Mouse (Mus musculus): ENCODE data around the gene Gm10577. TPM values are rescaled to one million over a fixed set of nuclear protein-coding genes. Genes with fewer than 3 reads are reported as not detected.
A peak's percentile ranks its signal among the peaks of the same experiment; 100 is the strongest.

Gm10577 gene
- not detected in 2 replicates for polyA plus RNA-seq (2015; fragmentation: Nextera tagmentation; extraction: Ambion mirVana)

- WGBS = 81% methylated on average over 4 of the region's 4 CpGs
Observed at GRCm38 (mm10) chr4:101020596-101020995, at the start of gene Gm10577. Gene Gm10577 (minus strand): TSS chr4:101020696.

GRCm38 (mm10) chr4:101069154-101069971 is 48.9 kb upstream of the Gm10577 start:
- H3K36me3 ChIP-seq = no peaks in the 10 kb centered on the region
- H3K4me1 ChIP-seq = peaks cover 9% of the 10 kb centered on the region
- H3K4me3 ChIP-seq (replicated peaks) = peak overlapping the region; percentile 78
- peak overlapping the region; percentile 33; the same call in 1 of the 2 replicates for H3K27ac ChIP-seq (replicated peaks)
- peak overlapping the region; percentile 68 for H3K9ac ChIP-seq (replicated peaks)
- 0 out of 2 replicates have a peak, but pooled peaks cover 3% of the 10 kb centered on the region for H3K27me3 ChIP-seq (replicated peaks)
- ATAC-seq (ENCODE audit: low FRiP score) = peak; percentile 81
- peak overlapping the region; percentile 97 for H3K4me2 ChIP-seq
- H3K9me3 ChIP-seq (replicated peaks) = no peaks in the 10 kb centered on the region
- 1% methylated on average over 55 of the region's 55 CpGs for WGBS

More at GRCm38 (mm10) chr4:101020596-101020995, at the start of gene Gm10577:
- Histone ChIP-seq H3K4me2 (no peak within 1 kb of the TSS), H3K4me1 (no peaks in the 10 kb centered on the region), H3K27me3 (replicated peaks) (no peaks in the 10 kb centered on the region), H3K9ac (replicated peaks) (no peak within 1 kb of the TSS), H3K36me3 (no peaks in the 10 kb centered on the region), H3K4me3 (replicated peaks) (no peak within 1 kb of the TSS), H3K27ac (replicated peaks) (no peak within 1 kb of the TSS), H3K9me3 (replicated peaks) (no peaks in the 10 kb centered on the region)
- ATAC-seq (ENCODE audit: low FRiP score) = no peak

GRCm38 (mm10) chr4:101068786-101069153 is 48.3 kb upstream of the Gm10577 start, which contains the start of gene Raver2:
Gene Raver2 (plus strand): TSS chr4:101068983.
- H3K4me3 ChIP-seq (replicated peaks) = peak within 1 kb of the TSS; percentile 78
- H3K9me3 ChIP-seq (replicated peaks) = no peaks in the 10 kb centered on the region
- peak within 1 kb of the TSS; percentile 97 for H3K4me2 ChIP-seq
- WGBS = 2% methylated on average over 43 of the region's 54 CpGs
- ATAC-seq (ENCODE audit: low FRiP score) = peak; percentile 86
- H3K27ac ChIP-seq (replicated peaks) = peak within 1 kb of the TSS; percentile 33; the same call in 1 of the 2 replicates
- H3K27me3 ChIP-seq (replicated peaks) = 0 out of 2 replicates have a peak, but pooled peaks cover 3% of the 10 kb centered on the region
- H3K36me3 ChIP-seq = no peaks in the 10 kb centered on the region
- H3K4me1 ChIP-seq = peaks cover 9% of the 10 kb centered on the region
- H3K9ac ChIP-seq (replicated peaks) = peak within 1 kb of the TSS; percentile 68

DNA sequence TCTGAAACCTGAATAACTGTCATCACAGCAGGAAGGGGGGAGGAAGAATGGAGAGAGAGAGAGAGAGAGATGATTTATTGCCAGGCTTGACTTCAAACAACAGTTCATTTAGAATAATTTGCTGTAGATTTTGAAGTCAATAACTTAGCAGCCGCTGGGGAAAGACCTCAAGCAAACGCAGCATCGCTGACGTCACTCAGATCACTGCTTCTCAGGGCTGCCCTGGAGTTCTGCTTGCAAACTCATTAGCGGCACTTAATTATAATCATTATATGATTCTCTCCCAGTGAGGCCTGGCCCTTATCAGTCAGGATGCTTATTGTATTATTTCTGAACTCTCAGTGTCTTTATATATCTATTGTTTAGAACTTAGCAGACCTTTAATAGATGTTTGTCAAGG is 45.9 kb upstream of the Gm10577 start:
- Histone ChIP-seq H3K4me2 (no peak overlapping the region), H3K4me1 (peaks cover 9% of the 10 kb centered on the region), H3K4me3 (replicated peaks) (no peak overlapping the region), H3K36me3 (no peaks in the 10 kb centered on the region), H3K9ac (replicated peaks) (no peak overlapping the region), H3K9me3 (replicated peaks) (no peaks in the 10 kb centered on the region), H3K27ac (replicated peaks) (no peak overlapping the region), H3K27me3 (replicated peaks) (0 out of 2 replicates have a peak, but pooled peaks cover 3% of the 10 kb centered on the region)
- no peak for ATAC-seq (ENCODE audit: low FRiP score)
- WGBS = 46% methylated on average over 5 of the region's 5 CpGs

- Histone ChIP-seq H3K4me2 (no peak overlapping the region), H3K36me3 (no peaks in the 10 kb centered on the region), H3K4me3 (replicated peaks) (no peak overlapping the region), H3K4me1 (no peaks in the 10 kb centered on the region), H3K9me3 (replicated peaks) (no peaks in the 10 kb centered on the region), H3K27me3 (replicated peaks) (no peaks in the 10 kb centered on the region), H3K9ac (replicated peaks) (no peak overlapping the region), H3K27ac (replicated peaks) (no peak overlapping the region)
- WGBS = 60% methylated on average over 2 of the region's 2 CpGs
- no peak for ATAC-seq (ENCODE audit: low FRiP score)
Observed at GRCm38 (mm10) chr4:101062146-101062545, 41.6 kb upstream of the Gm10577 start.

- Histone ChIP-seq H3K36me3 (no peaks in the 10 kb centered on the region), H3K9me3 (replicated peaks) (no peaks in the 10 kb centered on the region), H3K27ac (replicated peaks) (no peak overlapping the region), H3K4me1 (no peaks in the 10 kb centered on the region), H3K27me3 (replicated peaks) (no peaks in the 10 kb centered on the region), H3K9ac (replicated peaks) (no peak overlapping the region), H3K4me3 (replicated peaks) (no peak overlapping the region), H3K4me2 (no peak overlapping the region)
- ATAC-seq (ENCODE audit: low FRiP score) = no peak
- 72% methylated on average over 4 of the region's 4 CpGs for WGBS
Observed at GRCm38 (mm10) chr4:101046576-101046975, 26.1 kb upstream of the Gm10577 start.

- Histone ChIP-seq H3K9ac (replicated peaks) (no peak overlapping the region), H3K36me3 (no peaks in the 10 kb centered on the region), H3K9me3 (replicated peaks) (no peaks in the 10 kb centered on the region), H3K4me1 (no peaks in the 10 kb centered on the region), H3K27ac (replicated peaks) (no peak overlapping the region), H3K4me2 (no peak overlapping the region), H3K4me3 (replicated peaks) (no peak overlapping the region), H3K27me3 (replicated peaks) (no peaks in the 10 kb centered on the region)
- ATAC-seq (ENCODE audit: low FRiP score) = no peak
Observed at GRCm38 (mm10) chr4:101044149-101044548, 23.7 kb upstream of the Gm10577 start.

DNA sequence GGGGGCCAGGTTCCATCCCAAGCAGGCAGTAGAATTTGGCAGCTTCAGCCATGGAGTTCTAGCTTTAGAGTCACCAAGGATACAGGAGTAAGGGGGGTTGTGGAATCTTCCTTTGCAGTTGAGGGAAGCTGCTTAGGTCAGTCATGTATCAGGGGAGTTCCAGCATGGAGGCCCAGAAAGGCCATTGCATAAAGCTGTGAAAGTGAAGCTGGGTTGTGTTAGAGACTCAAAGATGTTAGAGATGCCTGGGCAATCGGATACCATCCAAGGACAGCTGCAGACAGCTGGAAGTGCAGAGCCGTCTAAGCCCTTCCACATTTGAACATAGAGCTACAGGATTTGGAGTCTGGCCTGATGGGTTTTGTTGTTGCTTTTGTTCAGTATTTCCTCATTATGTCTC is 23.2 kb upstream of the Gm10577 start:
- Histone ChIP-seq H3K9ac (replicated peaks) (no peak overlapping the region), H3K4me1 (no peaks in the 10 kb centered on the region), H3K27me3 (replicated peaks) (no peaks in the 10 kb centered on the region), H3K4me3 (replicated peaks) (no peak overlapping the region), H3K27ac (replicated peaks) (no peak overlapping the region), H3K9me3 (replicated peaks) (no peaks in the 10 kb centered on the region), H3K36me3 (no peaks in the 10 kb centered on the region), H3K4me2 (no peak overlapping the region)
- WGBS = 86% methylated on average over 2 of the region's 2 CpGs
- ATAC-seq (ENCODE audit: low FRiP score) = no peak

DNA sequence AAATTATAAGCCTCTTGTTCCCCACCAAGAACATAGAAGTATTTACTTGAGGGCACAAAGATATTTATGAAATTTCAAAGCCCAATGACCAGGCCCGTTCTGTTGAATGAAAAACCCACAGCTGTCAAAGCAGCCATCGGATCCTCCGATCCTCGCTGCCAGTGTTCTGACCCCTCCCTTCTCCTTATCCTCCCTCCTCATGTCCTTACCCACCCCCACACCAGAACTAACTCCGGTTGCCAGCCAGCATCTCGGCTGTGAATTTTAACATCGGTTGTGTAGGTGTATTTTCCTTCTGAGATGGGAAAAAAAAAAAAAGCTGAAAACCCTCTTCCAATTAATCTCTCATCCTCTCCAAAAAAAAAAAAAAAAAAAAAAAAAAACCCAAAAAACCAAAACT is 16.7 kb upstream of the Gm10577 start:
- Histone ChIP-seq H3K4me2 (no peak overlapping the region), H3K9me3 (replicated peaks) (no peaks in the 10 kb centered on the region), H3K27ac (replicated peaks) (no peak overlapping the region), H3K4me1 (no peaks in the 10 kb centered on the region), H3K4me3 (replicated peaks) (no peak overlapping the region), H3K9ac (replicated peaks) (no peak overlapping the region), H3K27me3 (replicated peaks) (no peaks in the 10 kb centered on the region), H3K36me3 (no peaks in the 10 kb centered on the region)
- WGBS = 74% methylated on average over 7 of the region's 7 CpGs
- no peak for ATAC-seq (ENCODE audit: low FRiP score)

DNA sequence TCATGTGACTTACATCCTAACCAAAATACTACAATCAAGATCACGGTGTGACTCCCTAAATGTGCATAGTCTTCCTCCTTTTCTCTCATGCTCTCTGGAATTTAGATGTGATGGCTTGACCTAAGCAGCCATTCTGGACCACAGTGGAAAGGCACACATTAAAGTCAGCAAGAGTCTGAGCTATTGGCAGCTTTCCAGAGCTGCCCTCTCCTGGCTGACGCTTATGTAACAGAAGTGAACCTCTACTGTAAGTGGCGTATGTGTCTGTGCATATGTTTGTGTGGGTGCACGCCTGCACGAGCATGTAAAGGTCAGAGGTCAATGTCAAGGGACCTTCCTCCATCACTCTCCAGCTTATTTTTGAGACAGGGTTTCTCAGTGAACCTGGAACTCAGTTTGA is 14.6 kb upstream of the Gm10577 start:
- no peak overlapping the region for H3K27ac ChIP-seq (replicated peaks)
- H3K27me3 ChIP-seq (replicated peaks) = no peaks in the 10 kb centered on the region
- H3K4me3 ChIP-seq (replicated peaks) = no peak overlapping the region
- no peaks in the 10 kb centered on the region for H3K4me1 ChIP-seq
- WGBS = 90% methylated on average over 5 of the region's 5 CpGs
- no peaks in the 10 kb centered on the region for H3K9me3 ChIP-seq (replicated peaks)
- no peak overlapping the region for H3K4me2 ChIP-seq
- no peak overlapping the region for H3K9ac ChIP-seq (replicated peaks)
- H3K36me3 ChIP-seq = no peaks in the 10 kb centered on the region
- no peak for ATAC-seq (ENCODE audit: low FRiP score)

- H3K36me3 ChIP-seq = no peaks in the 10 kb centered on the region
- H3K4me2 ChIP-seq = no peak overlapping the region
- H3K9ac ChIP-seq (replicated peaks) = no peak overlapping the region
- no peak overlapping the region for H3K27ac ChIP-seq (replicated peaks)
- WGBS = 75% methylated on average over 3 of the region's 3 CpGs
- no peaks in the 10 kb centered on the region for H3K27me3 ChIP-seq (replicated peaks)
- H3K9me3 ChIP-seq (replicated peaks) = no peaks in the 10 kb centered on the region
- no peak for ATAC-seq (ENCODE audit: low FRiP score)
- H3K4me1 ChIP-seq = no peaks in the 10 kb centered on the region
- no peak overlapping the region for H3K4me3 ChIP-seq (replicated peaks)
Observed at GRCm38 (mm10) chr4:101033047-101033446, 12.6 kb upstream of the Gm10577 start.

DNA sequence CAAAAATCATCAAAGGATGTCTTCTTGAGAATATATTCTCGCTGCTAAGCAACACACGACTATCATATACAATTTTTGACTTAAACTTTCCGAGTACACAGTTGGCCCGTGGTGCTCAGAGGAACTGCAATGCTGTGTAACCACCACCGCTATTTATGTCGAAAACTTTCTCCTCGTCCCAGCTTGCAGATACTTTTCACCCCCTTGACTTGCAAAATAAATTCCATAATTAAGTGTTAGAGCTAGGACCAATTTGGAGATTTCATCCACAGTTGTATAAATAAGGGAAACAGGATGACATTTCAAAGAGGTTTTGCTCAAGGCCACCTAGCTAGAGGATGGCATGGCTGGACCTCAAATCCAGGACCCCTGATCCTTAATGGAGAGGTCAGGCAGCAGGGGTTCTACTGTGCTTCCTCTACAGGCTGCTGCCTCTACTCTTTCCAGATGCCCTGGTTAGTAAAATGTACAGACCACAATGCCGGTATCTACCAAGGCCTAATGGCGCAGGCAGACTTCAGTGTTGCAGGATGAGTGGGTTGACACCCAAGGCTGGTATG is 7.4 kb upstream of the Gm10577 start:
- Histone ChIP-seq H3K36me3 (no peaks in the 10 kb centered on the region), H3K4me2 (no peak overlapping the region), H3K27me3 (replicated peaks) (no peaks in the 10 kb centered on the region), H3K9ac (replicated peaks) (no peak overlapping the region), H3K9me3 (replicated peaks) (no peaks in the 10 kb centered on the region), H3K4me3 (replicated peaks) (no peak overlapping the region), H3K27ac (replicated peaks) (no peak overlapping the region), H3K4me1 (no peaks in the 10 kb centered on the region)
- ATAC-seq (ENCODE audit: low FRiP score) = no peak
- WGBS = 92% methylated on average over 9 of the region's 9 CpGs
